Mouse (Mus musculus): Measurements from ENCODE around the gene Phkg2.

Gene Phkg2

DNA sequence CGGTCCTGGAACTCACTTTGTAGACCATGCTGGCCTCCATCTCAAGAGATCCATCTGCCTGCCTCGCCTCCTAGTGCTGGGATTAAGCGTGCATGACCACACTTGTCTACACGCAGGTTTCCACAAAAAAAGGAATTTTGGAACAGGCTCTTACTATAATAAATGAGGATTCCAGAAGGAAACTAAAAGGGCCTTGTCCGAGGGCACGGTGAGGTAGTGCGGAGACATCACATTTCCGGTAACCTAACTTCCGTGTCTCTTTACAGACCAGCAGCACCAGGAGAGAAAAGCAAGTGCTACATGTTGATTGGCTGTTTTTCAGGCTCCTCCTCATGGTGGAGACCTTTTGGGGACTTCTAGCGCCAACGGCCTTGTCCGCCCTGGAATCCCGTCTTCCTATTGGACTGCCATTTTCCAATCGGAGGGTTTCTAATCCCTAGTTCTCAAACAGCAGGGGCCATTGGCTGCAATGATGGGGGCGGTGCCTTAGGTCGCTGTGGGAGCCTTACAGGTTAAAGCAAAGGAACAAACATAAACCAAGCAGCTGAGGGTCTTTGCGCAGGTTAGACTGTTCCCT lies at the start of gene Phkg2:
Gene Phkg2 (plus strand): TSS at position 446 of the 577 bp plus-strand sequence.
- peak; percentile 86 to 93 for DNase-seq

GRCm38 (mm10) chr7:127541671-127542070 lies 31.5 kb upstream of the Phkg2 start:
- DNase-seq, result no peak

- no peak for DNase-seq
Observed at GRCm38 (mm10) chr7:127549116-127549835, 23.9 kb upstream of the Phkg2 start.

DNA sequence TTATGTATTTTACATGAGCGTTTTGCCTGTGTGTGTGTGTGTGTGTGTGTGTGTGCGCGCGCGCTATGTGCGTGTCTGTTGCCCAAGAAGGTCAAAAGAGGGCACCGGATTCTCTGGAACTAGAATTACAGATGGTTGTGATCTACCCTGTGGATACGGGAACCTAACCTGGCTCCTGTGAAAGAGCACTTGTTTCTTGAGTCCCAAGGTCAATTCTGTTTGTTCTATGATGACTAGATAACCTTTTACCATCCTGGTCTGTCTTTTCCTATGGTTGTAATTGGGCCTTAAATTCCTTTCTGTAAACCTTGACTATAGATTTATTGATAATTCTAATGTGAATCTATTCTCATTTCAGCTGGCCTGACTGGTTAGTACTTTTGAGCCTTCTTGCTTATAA lies 21.6 kb upstream of the Phkg2 start:
- DNase-seq, result no peak

DNA sequence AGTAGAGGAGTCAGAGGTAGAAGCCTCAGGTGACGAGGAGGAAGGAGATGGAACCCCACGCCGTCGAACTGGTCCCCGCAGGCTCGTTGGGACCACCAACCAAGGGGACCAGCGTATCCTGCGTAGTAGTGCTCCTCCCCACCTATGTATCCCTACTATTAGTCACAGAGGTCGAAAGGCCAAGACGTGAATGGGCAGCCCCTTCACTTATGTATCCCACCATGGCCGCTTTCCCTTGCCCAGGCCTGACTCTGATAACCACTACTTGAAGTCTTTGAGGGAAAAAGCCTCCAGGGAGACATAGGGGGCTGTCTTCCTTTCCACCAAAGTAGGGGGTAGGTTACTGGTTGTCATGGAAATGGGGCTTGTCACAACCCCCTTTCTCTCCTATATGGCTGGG lies 12.6 kb upstream of the Phkg2 start:
- DNase-seq, result no peak

DNA sequence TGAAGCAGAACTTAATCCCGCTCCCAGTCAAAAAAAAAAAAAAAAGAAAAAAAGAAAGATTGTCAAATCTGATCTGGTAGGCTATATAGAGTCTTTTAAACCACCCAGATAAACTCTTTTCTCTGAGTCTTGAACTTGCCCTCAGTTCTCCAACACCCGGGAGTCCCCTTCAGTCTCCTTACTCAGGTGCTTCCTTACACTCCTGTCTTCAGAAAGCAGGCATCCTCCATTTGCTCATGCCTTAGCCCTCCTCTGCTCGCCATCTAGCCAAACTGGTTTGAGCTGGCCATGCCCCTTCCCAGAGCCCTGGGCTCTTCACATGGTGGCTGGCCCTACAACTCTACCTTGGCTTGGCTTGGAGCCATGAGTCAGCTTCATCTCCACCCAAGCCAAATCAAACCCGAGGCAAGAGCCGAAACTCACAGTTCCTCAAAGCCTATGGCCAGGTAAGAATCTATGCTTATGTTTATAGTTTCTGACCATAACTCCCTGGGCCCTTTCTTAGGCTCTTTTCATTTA lies 11.7 kb upstream of the Phkg2 start, which contains the start of gene Tmem265:
Gene Tmem265 (plus strand): TSS at position 51 of the 519 bp plus-strand sequence.
- DNase-seq, result peak in 1 of 2 experiments; percentile 20

DNA sequence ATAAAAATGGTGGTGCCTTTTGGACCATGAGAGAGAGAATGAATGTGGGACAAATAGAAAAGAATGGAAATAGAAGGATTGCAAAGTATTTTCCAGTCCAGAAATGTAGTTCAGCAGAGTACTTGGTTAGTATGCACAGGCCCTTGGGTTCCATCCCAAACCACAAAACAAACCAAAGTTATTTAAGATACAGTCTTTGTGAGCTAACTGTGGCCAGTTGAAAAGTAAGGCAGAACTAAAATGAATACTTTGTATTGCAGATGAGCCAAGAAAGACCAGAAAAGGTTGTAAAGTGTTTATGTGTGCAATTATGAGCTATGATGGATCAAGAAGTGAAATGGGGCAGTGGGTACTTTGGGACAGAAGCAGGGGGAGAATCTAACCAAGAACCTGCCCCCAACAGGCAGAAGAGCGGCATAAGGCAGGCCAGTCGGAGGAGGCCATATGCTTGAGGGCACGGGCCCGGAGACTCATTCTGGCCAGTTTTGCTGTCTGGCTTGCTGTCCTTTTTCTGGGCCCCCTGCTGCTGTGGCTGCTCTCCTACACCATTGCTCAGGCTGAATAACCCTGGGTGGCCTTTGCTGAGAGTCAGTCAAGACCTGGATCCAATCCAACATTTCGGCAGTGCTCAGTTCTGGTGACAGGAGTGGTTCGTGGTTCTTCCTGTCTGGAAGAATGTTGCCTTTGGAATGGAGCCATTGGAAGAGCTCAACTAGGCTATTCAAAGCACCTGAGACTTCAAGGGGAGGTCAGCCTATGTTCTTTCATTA lies 8.6 kb upstream of the Phkg2 start:
- peak in 1 of 2 experiments; percentile 18 for DNase-seq

DNA sequence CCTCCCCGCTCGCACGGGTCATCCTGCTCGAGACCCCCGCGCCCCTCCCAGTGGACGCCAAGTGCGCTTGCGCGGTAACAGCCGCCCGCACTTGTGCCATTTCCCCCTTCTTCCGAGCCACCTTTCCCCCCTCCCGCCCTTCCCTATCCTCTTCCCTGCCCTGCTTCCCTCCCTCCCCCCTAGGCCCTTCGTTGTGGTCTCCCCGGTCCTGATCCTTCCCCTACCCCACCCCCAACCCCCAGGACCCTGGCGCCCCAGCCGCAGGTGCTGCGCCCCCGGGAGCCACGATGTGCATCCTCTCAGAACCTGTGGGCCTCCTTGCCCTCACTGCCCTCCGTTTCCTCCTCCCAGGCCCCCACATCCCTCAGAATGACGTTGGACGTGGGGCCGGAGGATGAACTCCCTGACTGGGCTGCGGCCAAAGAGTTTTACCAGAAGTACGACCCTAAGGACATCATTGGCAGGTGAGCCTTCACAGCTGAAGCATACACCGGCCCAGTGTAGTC lies 416 bp downstream of the Phkg2 start:
- peak; percentile 31 to 38 for DNase-seq

DNA sequence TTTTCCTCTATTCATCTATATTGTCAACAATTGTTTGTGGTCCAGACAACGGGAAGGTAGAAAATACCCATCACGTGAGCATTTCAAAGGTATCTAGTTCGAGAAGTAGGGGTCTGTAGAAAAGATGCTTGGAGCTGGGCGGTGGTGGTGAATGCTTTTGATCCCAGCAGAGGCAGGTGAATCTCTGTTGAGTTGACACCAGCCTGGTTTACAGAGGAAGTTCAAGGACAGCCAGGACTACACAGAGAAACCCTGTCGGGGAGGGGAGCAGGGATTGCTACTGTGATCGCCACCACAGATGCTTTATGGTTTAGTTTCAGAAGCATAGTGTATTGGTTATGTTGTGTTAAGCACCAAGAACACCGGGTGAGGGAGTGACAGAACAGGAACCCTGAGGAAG lies 975 bp downstream of the Phkg2 start:
- DNase-seq, result no peak

GRCm38 (mm10) chr7:127583260-127583659 lies 10.1 kb downstream of the Phkg2 start:
- DNase-seq, result no peak

DNA sequence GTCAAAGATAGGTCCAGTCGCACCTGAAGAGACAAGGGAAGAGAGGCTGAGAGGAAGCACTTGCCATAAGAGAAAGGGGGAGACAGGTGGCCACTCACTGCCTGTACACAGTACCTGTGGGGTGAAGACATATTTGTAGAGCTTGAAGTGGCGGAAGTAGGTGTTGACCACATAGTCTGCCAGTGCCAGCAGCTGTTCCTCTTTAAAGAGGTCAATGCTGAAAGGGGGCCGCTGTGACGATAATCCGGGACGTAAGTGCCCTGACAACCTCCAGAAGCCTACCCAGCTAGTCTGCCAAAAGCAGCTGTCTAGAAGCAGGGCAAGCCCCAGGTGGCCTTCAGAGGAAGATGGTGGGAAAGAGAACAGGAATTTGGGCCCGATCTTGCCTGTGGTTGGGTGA lies 11.9 kb downstream of the Phkg2 start:
- DNase-seq, result no peak

DNA sequence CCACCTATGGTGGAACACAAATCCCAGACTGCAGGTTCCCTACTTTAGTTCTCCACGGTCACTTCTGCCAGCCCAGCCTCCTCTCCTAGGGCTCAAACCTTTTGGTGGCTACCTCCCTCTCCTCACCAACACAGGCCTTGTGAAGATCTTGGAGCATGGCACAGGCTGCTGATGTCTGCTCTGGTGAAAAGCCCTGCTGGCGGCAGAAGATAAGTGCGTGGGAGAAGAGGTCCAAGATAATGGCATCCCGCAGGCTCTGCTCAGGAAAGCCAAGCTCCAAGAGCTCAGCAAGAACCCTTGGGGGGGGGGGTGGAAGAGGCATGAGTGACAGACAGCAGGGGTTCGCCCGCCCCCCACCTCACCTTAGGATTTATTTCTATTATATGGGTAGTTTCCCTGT lies 13.0 kb downstream of the Phkg2 start:
- DNase-seq, result no peak

GRCm38 (mm10) chr7:127587196-127587595 lies 14.1 kb downstream of the Phkg2 start:
- no peak for DNase-seq

- DNase-seq, result peak; percentile 92 to 96
Observed at GRCm38 (mm10) chr7:127588011-127588871, 15.1 kb downstream of the Phkg2 start, which contains the start of the genes Ccdc189 and Rnf40. Gene Ccdc189 (minus strand): TSS chr7:127588595. Gene Rnf40 (plus strand): TSS chr7:127588767.

GRCm38 (mm10) chr7:127588901-127589300 lies 15.8 kb downstream of the Phkg2 start:
- no peak for DNase-seq

DNA sequence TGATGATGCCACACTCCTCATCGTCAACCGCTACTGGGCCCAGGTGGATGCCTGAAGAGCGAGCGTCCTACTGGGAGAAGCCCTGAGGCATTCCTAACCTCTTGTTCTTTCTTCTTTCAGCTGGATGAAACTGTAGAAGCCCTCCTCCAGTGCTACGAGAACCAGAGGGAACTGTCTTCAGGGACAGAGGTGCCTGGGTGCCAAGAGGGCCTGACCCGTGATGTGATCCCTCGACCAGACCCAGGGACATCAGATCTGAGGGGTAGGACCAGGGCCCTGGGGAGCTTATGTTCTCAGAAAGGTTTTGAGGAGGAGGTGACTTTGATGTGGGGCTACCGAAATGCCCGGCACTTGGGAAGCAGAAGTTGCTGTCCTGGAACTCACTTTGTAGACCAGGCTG lies 16.5 kb downstream of the Phkg2 start:
- no peak for DNase-seq

GRCm38 (mm10) chr7:127591108-127591507 lies 18.0 kb downstream of the Phkg2 start:
- DNase-seq, result no peak

DNA sequence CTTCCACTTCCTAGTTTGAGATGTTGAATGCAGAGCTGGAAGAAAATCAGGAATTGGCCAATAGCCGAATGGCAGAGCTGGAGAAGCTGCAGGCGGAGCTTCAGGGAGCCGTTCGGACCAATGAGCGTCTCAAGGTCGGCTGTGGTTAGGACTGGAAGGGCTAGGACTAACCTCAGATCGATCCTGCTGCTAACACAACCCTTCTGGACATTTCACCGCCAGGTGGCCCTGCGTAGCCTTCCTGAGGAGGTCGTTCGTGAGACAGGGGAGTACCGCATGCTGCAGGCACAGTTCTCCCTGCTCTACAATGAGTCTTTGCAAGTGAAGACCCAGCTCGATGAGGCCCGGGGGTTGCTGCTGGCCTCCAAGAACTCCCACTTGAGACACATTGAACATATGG lies 19.4 kb downstream of the Phkg2 start:
- no peak for DNase-seq

GRCm38 (mm10) chr7:127596747-127597146 lies 23.6 kb downstream of the Phkg2 start:
- DNase-seq, result no peak

- DNase-seq, result no peak
Observed at GRCm38 (mm10) chr7:127600612-127601011, 27.5 kb downstream of the Phkg2 start.

- no peak for DNase-seq
Observed at GRCm38 (mm10) chr7:127601735-127602134, 28.6 kb downstream of the Phkg2 start.

DNA sequence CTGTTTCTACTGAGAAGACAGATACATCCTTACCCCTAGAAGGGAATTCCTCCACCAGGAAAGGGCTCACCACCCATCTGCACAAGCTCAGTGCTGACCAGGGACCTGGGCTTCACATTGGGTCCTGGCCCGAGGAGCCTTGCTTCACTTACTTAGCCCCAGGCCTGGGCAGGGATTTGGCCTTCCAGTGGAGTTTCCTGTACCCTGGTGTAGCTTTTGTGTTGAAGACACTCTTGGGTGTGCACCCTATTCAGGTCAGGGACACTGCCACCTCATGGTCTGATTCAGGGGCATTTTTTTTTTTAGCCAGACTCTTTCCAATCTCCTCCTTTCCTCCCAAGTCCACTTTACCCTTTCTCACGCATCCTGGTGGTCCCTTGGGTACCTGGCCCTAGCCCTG lies 29.8 kb downstream of the Phkg2 start:
- no peak for DNase-seq
